Mouse (Mus musculus) forebrain, embryonic 11.5 days (tissue): Measurements from ENCODE around the gene Lpcat2b. TPM values are rescaled to one million over a fixed set of nuclear protein-coding genes. Genes with fewer than 3 reads are reported as not detected.
A peak's percentile ranks its signal among the peaks of the same experiment; 100 is the strongest.
"Not testable (repeated sequence)": the region's sequence is repeated elsewhere in the genome, so short reads cannot be mapped to it uniquely, and the experiment has no call there.

Experiments used
- ATAC-seq: fragments of 200-750 bp; cut with Nextera tagmentation; replicated peaks from 2 replicates; pipeline ENCODE4 v1.8.0; 2017; ENCODE audit warnings: moderate TSS enrichment; ENCODE audit not compliant: low FRiP score
- DNase-seq: peaks from one replicate; pipeline ENCODE4 v3.0.0-alpha.2; 2017; ENCODE audit warnings: low spot score
- H3K27ac ChIP-seq: fragments of 300-500 bp; sonication (generic); 2 replicates; pipeline ENCODE4 v1.5.1; 2014; ENCODE audit warnings: low read depth, low read length
- H3K27me3 ChIP-seq: fragments of 300-500 bp; sonication (generic); 2 replicates; pipeline ENCODE4 v1.6.1; 2014; ENCODE audit warnings: mild to moderate bottlenecking, low read length, mixed read lengths; ENCODE audit not compliant: control insufficient read depth, insufficient read depth
- H3K36me3 ChIP-seq: fragments of 300-500 bp; sonication (generic); 2 replicates; pipeline ENCODE4 v1.6.1; 2014; ENCODE audit warnings: mild to moderate bottlenecking, low read length, moderate library complexity, mixed read lengths; ENCODE audit not compliant: control insufficient read depth, insufficient read depth
- H3K4me1 ChIP-seq: fragments of 300-500 bp; sonication (generic); replicated peaks from 2 replicates; pipeline ENCODE4 v1.6.1; 2014; ENCODE audit warnings: low read length, mixed read lengths; ENCODE audit not compliant: control insufficient read depth, insufficient read depth
- H3K4me2 ChIP-seq: fragments of 300-500 bp; sonication (generic); 2 replicates; pipeline ENCODE4 v1.6.1; 2014; ENCODE audit warnings: low read depth, mild to moderate bottlenecking, low read length, moderate library complexity, mixed read lengths; ENCODE audit not compliant: severe bottlenecking
- H3K4me3 ChIP-seq: fragments of 300-500 bp; sonication (generic); 2 replicates; pipeline ENCODE4 v1.5.1; 2014; ENCODE audit warnings: low read depth, low read length
- H3K9ac ChIP-seq: fragments of 300-500 bp; sonication (generic); 2 replicates; pipeline ENCODE4 v1.6.1; 2014; ENCODE audit warnings: low read length
- H3K9me3 ChIP-seq: fragments of 300-500 bp; sonication (generic); 2 replicates; pipeline ENCODE4 v1.6.1; 2016; ENCODE audit warnings: low read length, mixed read lengths; ENCODE audit not compliant: control insufficient read depth
- WGBS: fragments of 180-500 bp; shearing (Covaris S2); extraction: QIAGEN DNeasy Blood & Tissue Kit; methylation state at CpG from one replicate; pipeline ENCODE4 v1.1.7; 2014; 5-methylcytosine and 5-hydroxymethylcytosine counted together
- polyA plus RNA-seq: library from polyadenylated mRNA; unstranded; fragments of >200 nt; fragmentation: Nextera tagmentation; extraction: Ambion mirVana; gene quantifications from 2 replicates; pipeline ENCODE4 v1.2.1, GENCODE M21; 2014

Gene Lpcat2b
- not detected in 2 replicates for polyA plus RNA-seq

DNA sequence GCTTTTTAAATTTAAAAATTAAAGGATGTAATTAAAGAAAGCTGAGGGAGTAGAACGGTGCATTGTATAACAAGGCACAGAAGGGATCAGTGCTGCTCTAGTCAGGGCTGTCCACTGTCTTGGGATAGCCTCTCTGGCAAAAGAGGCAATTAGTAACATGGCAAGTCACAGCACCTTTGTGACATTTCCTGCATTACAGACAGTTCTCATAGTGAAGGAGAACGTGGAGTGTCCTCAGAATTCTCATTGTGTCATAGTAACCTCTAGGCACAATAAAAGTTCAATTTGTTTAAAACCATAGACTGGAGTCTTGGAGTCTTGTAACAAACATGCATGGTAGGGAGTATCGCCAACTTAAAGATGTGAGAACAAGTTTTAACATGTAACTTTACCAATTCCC is at the start of gene Lpcat2b:
Gene Lpcat2b (plus strand): TSS at position 301 of the 400 bp plus-strand sequence.
- H3K4me2 ChIP-seq, result no peak within 1 kb of the TSS
- H3K36me3 ChIP-seq, result no peaks in the 10 kb centered on the region
- no peak for DNase-seq
- 87% methylated on average over 3 of the region's 3 CpGs for WGBS
- H3K27ac ChIP-seq, result no peak within 1 kb of the TSS
- no peaks in the 10 kb centered on the region for H3K9me3 ChIP-seq
- H3K4me1 ChIP-seq, result no peaks in the 10 kb centered on the region
- no peaks in the 10 kb centered on the region for H3K27me3 ChIP-seq
- ATAC-seq, result no peak
- H3K4me3 ChIP-seq, result no peak within 1 kb of the TSS
- no peak within 1 kb of the TSS for H3K9ac ChIP-seq

- not testable (repeated sequence) for H3K4me2 ChIP-seq, H3K27me3 ChIP-seq, H3K27ac ChIP-seq, ATAC-seq, H3K4me3 ChIP-seq, H3K9ac ChIP-seq, H3K36me3 ChIP-seq, H3K4me1 ChIP-seq, H3K9me3 ChIP-seq, DNase-seq
Measured at GRCm38 (mm10) chr5:107386448-107386847, 44.9 kb upstream of the Lpcat2b start.

DNA sequence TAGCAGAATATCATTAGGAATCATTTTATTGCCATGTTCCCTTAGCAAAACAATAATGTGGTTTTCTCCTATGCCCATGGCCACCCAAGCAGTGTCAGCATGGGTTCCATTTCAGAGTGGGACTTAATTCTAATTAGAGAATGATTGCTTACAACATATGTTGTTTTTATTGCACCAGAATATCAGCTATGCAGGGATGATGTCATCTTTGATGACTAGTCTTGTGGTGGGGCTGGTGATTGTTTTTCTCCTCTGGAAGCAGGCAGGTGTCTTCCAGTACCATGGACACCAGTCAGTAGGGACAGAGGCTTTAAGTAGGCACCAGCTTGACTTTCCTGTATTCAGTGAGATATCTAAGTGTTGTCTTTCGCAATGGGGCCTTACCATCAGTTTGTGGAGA is 43.6 kb upstream of the Lpcat2b start:
- no peak for DNase-seq
- no peak for ATAC-seq
- no peaks in the 10 kb centered on the region for H3K27me3 ChIP-seq
- no peak overlapping the region for H3K4me3 ChIP-seq
- H3K9me3 ChIP-seq, result no peaks in the 10 kb centered on the region
- H3K4me1 ChIP-seq, result no peaks in the 10 kb centered on the region
- H3K9ac ChIP-seq, result no peak overlapping the region
- no peaks in the 10 kb centered on the region for H3K36me3 ChIP-seq
- WGBS, result 96% methylated on average over 1 of the region's 1 CpGs
- no peak overlapping the region for H3K4me2 ChIP-seq
- no peak overlapping the region for H3K27ac ChIP-seq

DNA sequence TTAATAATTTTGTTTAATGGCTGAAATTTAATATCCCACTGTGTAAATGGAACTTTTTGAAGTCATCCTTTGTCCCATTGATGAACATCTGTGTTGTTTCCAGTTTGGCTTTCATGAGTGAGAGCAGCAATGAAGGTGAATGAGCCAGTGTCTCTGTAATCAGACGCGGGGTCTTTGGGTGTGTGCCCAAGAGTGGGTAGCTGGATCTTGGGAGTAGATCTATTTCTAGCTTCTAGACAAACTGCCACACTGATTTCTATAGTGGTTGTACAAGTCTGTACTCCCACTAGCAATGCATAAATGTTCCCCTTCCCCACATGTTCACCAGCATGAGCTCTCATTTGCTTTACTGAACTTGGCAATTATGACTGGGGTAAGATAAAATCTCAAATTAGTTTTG is 42.0 kb upstream of the Lpcat2b start:
- 97% methylated on average over 2 of the region's 2 CpGs for WGBS
- no peaks in the 10 kb centered on the region for H3K9me3 ChIP-seq
- H3K4me1 ChIP-seq, result no peaks in the 10 kb centered on the region
- no peak overlapping the region for H3K4me2 ChIP-seq
- no peak overlapping the region for H3K9ac ChIP-seq
- no peak overlapping the region for H3K27ac ChIP-seq
- H3K27me3 ChIP-seq, result no peaks in the 10 kb centered on the region
- H3K4me3 ChIP-seq, result no peak overlapping the region
- no peak for ATAC-seq
- H3K36me3 ChIP-seq, result no peaks in the 10 kb centered on the region
- no peak for DNase-seq

- Histone ChIP-seq H3K4me3 (no peak overlapping the region), H3K27ac (no peak overlapping the region), H3K27me3 (no peaks in the 10 kb centered on the region), H3K4me2 (no peak overlapping the region), H3K4me1 (no peaks in the 10 kb centered on the region), H3K9ac (no peak overlapping the region), H3K9me3 (no peaks in the 10 kb centered on the region), H3K36me3 (no peaks in the 10 kb centered on the region)
- no peak for ATAC-seq
- WGBS, result 76% methylated on average over 2 of the region's 2 CpGs
- no peak for DNase-seq
Measured at GRCm38 (mm10) chr5:107394437-107394836, 36.9 kb upstream of the Lpcat2b start.

GRCm38 (mm10) chr5:107402436-107402835 is 28.9 kb upstream of the Lpcat2b start, which contains the start of gene Ephx4:
Ephx4 (plus strand) TSS chr5:107402736.
- 22% methylated on average over 5 of the region's 5 CpGs for WGBS
- Histone ChIP-seq H3K9me3 (no peaks in the 10 kb centered on the region), H3K27ac (no peak within 1 kb of the TSS), H3K4me3 (peak within 1 kb of the TSS; percentile 58), H3K4me1 (no peaks in the 10 kb centered on the region; the same call in 1 of the 2 replicates), H3K4me2 (peak within 1 kb of the TSS; percentile 96), H3K27me3 (peaks cover 17% of the 10 kb centered on the region), H3K9ac (peak within 1 kb of the TSS; percentile 65), H3K36me3 (no peaks in the 10 kb centered on the region)
- ATAC-seq (no peak), DNase-seq (no peak)

GRCm38 (mm10) chr5:107403011-107403946 is 28.1 kb upstream of the Lpcat2b start:
- H3K27ac ChIP-seq, result no peak overlapping the region
- H3K9ac ChIP-seq, result peak overlapping the region; percentile 65
- H3K36me3 ChIP-seq, result no peaks in the 10 kb centered on the region
- WGBS, result under 1% methylated on average over 66 of the region's 80 CpGs
- H3K4me2 ChIP-seq, result peak overlapping the region; percentile 96
- ATAC-seq (peak; percentile 87), DNase-seq (peak; percentile 72)
- H3K27me3 ChIP-seq, result peaks cover 17% of the 10 kb centered on the region
- no peaks in the 10 kb centered on the region for H3K9me3 ChIP-seq
- H3K4me1 ChIP-seq, result no peaks in the 10 kb centered on the region; the same call in 1 of the 2 replicates
- peak overlapping the region; percentile 58 for H3K4me3 ChIP-seq

GRCm38 (mm10) chr5:107403947-107404684 is 27.2 kb upstream of the Lpcat2b start:
- H3K4me1 ChIP-seq, result no peaks in the 10 kb centered on the region; the same call in 1 of the 2 replicates
- ATAC-seq, result no peak
- peaks cover 17% of the 10 kb centered on the region for H3K27me3 ChIP-seq
- WGBS, result 32% methylated on average over 12 of the region's 12 CpGs
- peak overlapping the region; percentile 65 for H3K9ac ChIP-seq
- H3K9me3 ChIP-seq, result no peaks in the 10 kb centered on the region
- no peak overlapping the region for H3K27ac ChIP-seq
- no peaks in the 10 kb centered on the region for H3K36me3 ChIP-seq
- no peak for DNase-seq
- H3K4me2 ChIP-seq, result peak overlapping the region; percentile 96
- peak overlapping the region; percentile 58 for H3K4me3 ChIP-seq
